Mouse (Mus musculus) megakaryocyte-erythroid progenitor cell, adult 5 weeks (primary cell): Measurements from ENCODE around the gene Olfr1043. TPM values are rescaled to one million over a fixed set of nuclear protein-coding genes. Genes with fewer than 3 reads are reported as not detected.

ENCODE experiments used
- polyA plus RNA-seq: library from polyadenylated mRNA; stranded (reverse); fragments of >175 nt; gene quantifications from 2 replicates; pipeline ENCODE4 v1.2.3, GENCODE M21; 2012

Olfr1043 gene
- not detected in 2 replicates for polyA plus RNA-seq

GRCm38 (mm10) chr2:86167422-86167821 lies at the start of gene Olfr1043:
Gene Olfr1043 (minus strand): TSS chr2:86167522.

GRCm38 (mm10) chr2:86202909-86203308 lies 35.6 kb upstream of the Olfr1043 start, which contains the start of gene Olfr1045:
Gene Olfr1045 (minus strand): TSS chr2:86203009.

GRCm38 (mm10) chr2:86185583-86185982 lies 18.3 kb upstream of the Olfr1043 start, which contains the start of gene Olfr52:
Gene Olfr52 (minus strand): TSS chr2:86185683.

DNA sequence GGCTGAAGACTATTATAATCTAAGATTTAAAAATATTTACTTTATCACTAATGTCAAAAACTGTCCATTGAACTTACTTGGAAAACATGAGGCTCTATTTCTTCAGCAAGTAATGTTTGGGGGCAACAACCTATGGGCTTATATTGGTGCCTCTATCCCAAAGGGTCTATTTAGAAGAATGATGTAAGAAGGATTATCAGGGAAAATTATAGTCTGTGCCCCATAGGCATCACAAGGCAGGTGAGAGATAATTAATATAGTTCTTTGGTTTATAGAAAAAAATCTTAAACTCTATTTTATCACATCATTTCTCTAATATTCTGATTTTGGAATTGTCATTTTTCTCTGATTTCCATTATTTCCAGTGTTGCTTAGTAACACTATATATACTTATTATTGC lies 10.4 kb upstream of the Olfr1043 start, which contains the start of gene Olfr1044:
Olfr1044 (minus strand) TSS at position 101 of the 400 bp plus-strand sequence.

GRCm38 (mm10) chr2:86161738-86162137 lies 5.6 kb downstream of the Olfr1043 start, which contains the start of gene Olfr1042:
Gene Olfr1042 (minus strand): TSS chr2:86161838.

GRCm38 (mm10) chr2:86146632-86147031 lies 20.7 kb downstream of the Olfr1043 start, which contains the start of gene Olfr1040:
Gene Olfr1040 (minus strand): TSS chr2:86146732.

GRCm38 (mm10) chr2:86135828-86136227 lies 31.5 kb downstream of the Olfr1043 start, which contains the start of gene Olfr1039:
Gene Olfr1039 (minus strand): TSS chr2:86135928.

Other genes starting within 250 kb of the Olfr1043 start
- not detected in 2 replicates for gene Olfr1026, start 246.0 kb downstream of the Olfr1043 start, polyA plus RNA-seq
- gene Olfr1028, start 217.1 kb downstream of the Olfr1043 start, polyA plus RNA-seq: not detected in 2 replicates
- not detected in 2 replicates for gene Olfr1029, start 193.6 kb downstream of the Olfr1043 start, polyA plus RNA-seq
- not detected in 2 replicates for gene Olfr1030, start 188.2 kb downstream of the Olfr1043 start, polyA plus RNA-seq
- not detected in 2 replicates for gene Olfr1031, start 177.2 kb downstream of the Olfr1043 start, polyA plus RNA-seq
- gene Olfr1032, start 162.0 kb downstream of the Olfr1043 start, polyA plus RNA-seq: not detected in 2 replicates
- gene Olfr1033, start 146.9 kb downstream of the Olfr1043 start, polyA plus RNA-seq: 0.02 TPM in 1 of 2 replicates, not detected in the other
- gene Olfr1034, start 121.7 kb downstream of the Olfr1043 start, polyA plus RNA-seq: not detected in 2 replicates
- gene Olfr1036, start 93.5 kb downstream of the Olfr1043 start, polyA plus RNA-seq: not detected in 2 replicates
- not detected in 2 replicates for gene Olfr1037, start 80.1 kb downstream of the Olfr1043 start, polyA plus RNA-seq
- gene Olfr1039, start 31.6 kb downstream of the Olfr1043 start, polyA plus RNA-seq: 0.02 TPM in 1 of 2 replicates, not detected in the other
- not detected in 2 replicates for gene Olfr1040, start 20.8 kb downstream of the Olfr1043 start, polyA plus RNA-seq
- not detected in 2 replicates for gene Olfr1042, start 5.7 kb downstream of the Olfr1043 start, polyA plus RNA-seq
- gene Olfr1044, start 10.3 kb upstream of the Olfr1043 start, polyA plus RNA-seq: not detected in 2 replicates
- gene Olfr52, start 18.2 kb upstream of the Olfr1043 start, polyA plus RNA-seq: not detected in 2 replicates
- gene Olfr1045, start 35.5 kb upstream of the Olfr1043 start, polyA plus RNA-seq: not detected in 2 replicates
- not detected in 2 replicates for gene Olfr1046, start 51.8 kb upstream of the Olfr1043 start, polyA plus RNA-seq
- gene Olfr1047, start 63.9 kb upstream of the Olfr1043 start, polyA plus RNA-seq: not detected in 2 replicates
- not detected in 2 replicates for gene Olfr1048, start 72.8 kb upstream of the Olfr1043 start, polyA plus RNA-seq
- not detected in 2 replicates for gene Olfr1049, start 90.8 kb upstream of the Olfr1043 start, polyA plus RNA-seq
- gene Olfr1051, start 111.6 kb upstream of the Olfr1043 start, polyA plus RNA-seq: not detected in 2 replicates
- gene Olfr1052, start 124.9 kb upstream of the Olfr1043 start, polyA plus RNA-seq: not detected in 2 replicates
- gene Olfr1053, start 147.8 kb upstream of the Olfr1043 start, polyA plus RNA-seq: not detected in 2 replicates
- not detected in 2 replicates for gene Olfr1054, start 167.9 kb upstream of the Olfr1043 start, polyA plus RNA-seq
- gene Olfr1055, start 182.8 kb upstream of the Olfr1043 start, polyA plus RNA-seq: not detected in 2 replicates
- gene Olfr1056, start 194.9 kb upstream of the Olfr1043 start, polyA plus RNA-seq: not detected in 2 replicates
- gene Olfr1057, start 210.9 kb upstream of the Olfr1043 start, polyA plus RNA-seq: not detected in 2 replicates
- not detected in 2 replicates for gene Olfr1058, start 221.0 kb upstream of the Olfr1043 start, polyA plus RNA-seq
- gene Olfr1061, start 246.5 kb upstream of the Olfr1043 start, polyA plus RNA-seq: not detected in 2 replicates